ENCODE assay signal across 9 mouse cellular contexts in genomic region chr12:12993894-12994714, GRCm38 (mm10). TPM values are rescaled to one million over a fixed set of nuclear protein-coding genes. Genes with fewer than 3 reads are reported as not detected.
A peak's percentile ranks its signal among the peaks of the same experiment; 100 is the strongest.
DNase-seq lines count a peak whose midpoint lies in the region; ATAC-seq and TF ChIP-seq lines count a peak whose summit lies in the region.
"Had no signal": no experiment of that assay in that cellular context is flagged by ENCODE, and none has a peak within 500 bp of the region (broad histone marks: within the 10 kb centered on the region; RNA-seq: fewer than 3 reads in every experiment).

No protein-coding gene starts in this region.

- H3K36me3 ChIP-seq in lung, embryonic 14.5 days (ENCODE audit: insufficient read depth): no peaks in the 10 kb centered on the region
- no peaks in the 10 kb centered on the region for H3K36me3 ChIP-seq in heart, embryonic 14.5 days (ENCODE audit: control insufficient read depth, insufficient read depth, low read length)
- no peaks in the 10 kb centered on the region for H3K36me3 ChIP-seq in midbrain, embryonic 14.5 days (ENCODE audit: control insufficient read depth, insufficient read depth, low read length)

- TF ChIP-seq CTCF in lung, embryonic 14.5 days (IDR thresholded peaks at IDR 0.05; ENCODE audit: low read depth): no peak
- no peak for TF ChIP-seq CTCF in lung, adult 2 months (IDR thresholded peaks at IDR 0.05; ENCODE audit: insufficient read depth, low read length)

- no peak for TF ChIP-seq POLR2A in lung, adult 2 months (IDR thresholded peaks at IDR 0.05; ENCODE audit: borderline replicate concordance, extremely low read depth, low read depth, low read length)

- H3K9ac ChIP-seq in lung, embryonic 14.5 days: no peak overlapping the region
- no peak overlapping the region for H3K9ac ChIP-seq in heart, embryonic 14.5 days (ENCODE audit: low read length)
- H3K9ac ChIP-seq in midbrain, embryonic 14.5 days (replicated peaks; ENCODE audit: low read length): no peak overlapping the region

- no peak overlapping the region for H3K27ac ChIP-seq in lung, embryonic 14.5 days (ENCODE audit: low read depth)
- peak overlapping the region; percentile 15 to 40 for H3K27ac ChIP-seq in heart, embryonic 14.5 days (replicated peaks in 1 of 2; ENCODE audit: control insufficient read depth in 1 of 2, insufficient read depth in 1 of 2, low read depth in 2 of 2, low read length in 2 of 2)
- H3K27ac ChIP-seq in midbrain, embryonic 14.5 days (replicated peaks; ENCODE audit: low read depth, low read length): no peak overlapping the region

- peak; percentile 20 for DNase-seq in adrenal gland, postnatal 10 days
- no peak for DNase-seq in adrenal gland, postnatal 25 days
- peak; percentile 64 for DNase-seq in lung, embryonic 14.5 days
- no peak for DNase-seq in lung, adult 2 months
- peak; percentile 5 for DNase-seq in midbrain, embryonic 14.5 days
- DNase-seq in spleen, adult 12 weeks (ENCODE audit: low spot score): no peak
- DNase-seq in cerebellum, postnatal 25 days: no peak
- DNase-seq: cerebellum, adult 11-12 months had no signal

- no peaks in the 10 kb centered on the region for H3K9me3 ChIP-seq in lung, embryonic 14.5 days (ENCODE audit: low read depth, low read length)
- H3K9me3 ChIP-seq in heart, embryonic 14.5 days (ENCODE audit: control insufficient read depth, low read length): no peaks in the 10 kb centered on the region
- H3K9me3 ChIP-seq in midbrain, embryonic 14.5 days (ENCODE audit: control insufficient read depth, low read length): no peaks in the 10 kb centered on the region

- WGBS in lung, embryonic 14.5 days: 32% methylated on average over 8 of the region's 8 CpGs
- WGBS in lung, adult 2 months: 47% methylated on average over 8 of the region's 8 CpGs
- 17% methylated on average over 8 of the region's 8 CpGs for WGBS in heart, embryonic 14.5 days
- WGBS in midbrain, embryonic 14.5 days: 41% methylated on average over 8 of the region's 8 CpGs

- ATAC-seq in lung, embryonic 14.5 days (ENCODE audit: insufficient read depth): peak; percentile 64
- ATAC-seq in heart, embryonic 14.5 days (ENCODE audit: insufficient number of reproducible peaks, insufficient read depth, low FRiP score, low read depth): no peak
- no peak; the same call in 1 of the 2 replicates for ATAC-seq in midbrain, embryonic 14.5 days (ENCODE audit: low FRiP score, low TSS enrichment)

- no peak overlapping the region for H3K4me2 ChIP-seq in lung, embryonic 14.5 days
- no peak overlapping the region for H3K4me2 ChIP-seq in heart, embryonic 14.5 days (ENCODE audit: low read length)
- H3K4me2 ChIP-seq in midbrain, embryonic 14.5 days (ENCODE audit: low read length): no peak overlapping the region

- H3K27me3 ChIP-seq in lung, embryonic 14.5 days (ENCODE audit: insufficient read depth, low read length): no peaks in the 10 kb centered on the region
- no peaks in the 10 kb centered on the region for H3K27me3 ChIP-seq in heart, embryonic 14.5 days (ENCODE audit: control insufficient read depth, insufficient read depth, low read length)
- no peaks in the 10 kb centered on the region for H3K27me3 ChIP-seq in midbrain, embryonic 14.5 days (ENCODE audit: control insufficient read depth, insufficient read depth, low read length)

- no peak overlapping the region for H3K4me3 ChIP-seq in lung, embryonic 14.5 days (ENCODE audit: low read depth, low read length)
- no peak overlapping the region for H3K4me3 ChIP-seq in lung, adult 2 months (replicated peaks; ENCODE audit: extremely low read depth, low read depth, low read length)
- H3K4me3 ChIP-seq in heart, embryonic 14.5 days (ENCODE audit: control insufficient read depth in 1 of 2, insufficient read depth in 1 of 2, low read depth in 1 of 2, low read length in 2 of 2): no peak overlapping the region
- no peak overlapping the region for H3K4me3 ChIP-seq in midbrain, embryonic 14.5 days (replicated peaks; ENCODE audit: low read depth, low read length)

- peaks cover 11% of the 10 kb centered on the region for H3K4me1 ChIP-seq in lung, embryonic 14.5 days (ENCODE audit: insufficient read depth)
- 0 out of 2 replicates have a peak, but pooled peaks cover 2% of the 10 kb centered on the region for H3K4me1 ChIP-seq in lung, adult 2 months (ENCODE audit: control insufficient read depth, insufficient read depth, low read length)
- peaks cover 20 to 31% of the 10 kb centered on the region in 2 experiments for H3K4me1 ChIP-seq in heart, embryonic 14.5 days (ENCODE audit: control insufficient read depth in 2 of 2, insufficient read depth in 2 of 2, low read length in 2 of 2)
- H3K4me1 ChIP-seq in midbrain, embryonic 14.5 days (ENCODE audit: control insufficient read depth, insufficient read depth, low read length): peaks cover 7% of the 10 kb centered on the region; the same call in 1 of the 2 replicates

RNA-seq across cellular contexts. Expression of gene Mycn, which starts 52.4 kb away (rescaled TPM):
- 1 to 10 TPM; 8.3 to 9.5 TPM for total RNA-seq in adrenal gland, postnatal 10 days (2021)
- total RNA-seq in adrenal gland, postnatal 25 days (2021): 4.2 and 7.1 TPM in 2 replicates
- 64.2 and 70.7 TPM in 2 replicates for polyA plus RNA-seq in lung, embryonic 14.5 days (2014; fragmentation: Nextera tagmentation; extraction: Ambion mirVana)
- polyA plus RNA-seq in lung, adult 2 months (2012; rRNA removed): 2.2 and 2.6 TPM in 2 replicates
- 36.1 and 38.2 TPM in 2 replicates for polyA plus RNA-seq in heart, embryonic 14.5 days (2014; fragmentation: Nextera tagmentation; extraction: Ambion mirVana)
- 61.7 and 63.1 TPM in 2 replicates for polyA plus RNA-seq in midbrain, embryonic 14.5 days (2014; fragmentation: Nextera tagmentation; extraction: Ambion mirVana)

Comparison
In these comparisons a context has a peak if more than half of its experiments do, and no peak if none do; other contexts are left out.
1. DNase-seq: peak in adrenal gland, postnatal 10 days (single experiment), lung, embryonic 14.5 days (single experiment) and midbrain, embryonic 14.5 days (single experiment); none in adrenal gland, postnatal 25 days (single experiment), lung, adult 2 months (single experiment), spleen, adult 12 weeks (single experiment) and cerebellum, postnatal 25 days (0 of 2).
2. RNA of gene Mycn, which starts 52.4 kb away (polyA plus RNA-seq): 64.2 to 70.7 TPM in lung, embryonic 14.5 days, 61.7 to 63.1 TPM in midbrain, embryonic 14.5 days and 36.1 to 38.2 TPM in heart, embryonic 14.5 days; 2.2 to 2.6 TPM in lung, adult 2 months; every median in the first group is over 10 times any median in the second.
3. H3K27ac ChIP-seq: peak in heart, embryonic 14.5 days (2 of 2); none in lung, embryonic 14.5 days (single experiment) and midbrain, embryonic 14.5 days (single experiment).